Mouse (Mus musculus): Measurements from ENCODE around the gene Sft2d2.

Sft2d2 gene

GRCm38 (mm10) chr1:165133279-165133678 lies 61.0 kb downstream of the Sft2d2 start:
- DNase-seq (ENCODE audit: low read depth), result no peak

- DNase-seq (ENCODE audit: low read depth), result peak; percentile 74
These were observed 61.9 kb downstream of the Sft2d2 start for GRCm38 (mm10) chr1:165132187-165132877.

GRCm38 (mm10) chr1:165129573-165129972 lies 64.7 kb downstream of the Sft2d2 start:
- DNase-seq (ENCODE audit: low read depth), result no peak
